Mouse (Mus musculus): ENCODE results near the gene Iqgap1.

- no peak for TF ChIP-seq POLR2A (IDR thresholded peaks at IDR 0.05; ENCODE audit: borderline replicate concordance, control insufficient read depth, low read depth, low read length)
- TF ChIP-seq CTCF (IDR thresholded peaks at IDR 0.05; ENCODE audit: control insufficient read depth, insufficient read depth, low read length), result no peak
These were observed 128.9 kb downstream of the Iqgap1 start for GRCm38 (mm10) chr7:80696903-80697302.

Data from bone marrow, adult 2 months (tissue).